ENCODE assay signal across 32 mouse cellular contexts in the genomic region with DNA sequence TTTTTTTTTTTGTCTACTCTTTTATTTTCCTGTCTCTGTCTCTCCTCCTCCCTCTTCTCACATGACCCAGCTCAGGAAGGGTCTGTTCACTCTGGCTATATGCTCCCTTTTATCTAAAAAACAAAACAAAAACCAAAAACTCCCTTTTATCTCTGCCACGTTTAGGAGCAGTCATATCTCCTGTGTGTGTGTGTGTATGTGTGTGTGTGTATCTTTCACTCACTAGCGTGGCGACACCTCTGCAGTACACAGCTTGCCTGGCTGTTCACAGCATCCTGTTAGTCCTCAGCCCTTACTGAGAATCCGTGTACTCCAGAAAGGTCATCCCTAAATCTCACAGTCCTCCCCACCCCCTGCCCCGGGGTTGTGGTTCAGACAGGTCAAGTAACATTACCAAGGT. TPM values are rescaled to one million over a fixed set of nuclear protein-coding genes. Genes with fewer than 3 reads are reported as not detected.
A peak's percentile ranks its signal among the peaks of the same experiment; 100 is the strongest.
DNase-seq lines count a peak whose midpoint lies in the region; ATAC-seq and TF ChIP-seq lines count a peak whose summit lies in the region.
"Had no signal": no experiment of that assay in that cellular context is flagged by ENCODE, and none has a peak within 500 bp of the region (broad histone marks: within the 10 kb centered on the region; RNA-seq: fewer than 3 reads in every experiment).

No protein-coding gene starts in this region.

- no peak for ATAC-seq in liver, embryonic 12.5 days
- ATAC-seq in liver, postnatal 0 days = no peak
- ATAC-seq in intestine, embryonic 16.5 days = no peak
- no peak for ATAC-seq in granulocyte monocyte progenitor cell, adult 5-6 weeks (replicated peaks; ENCODE audit: poor library complexity, severe bottlenecking)
- ATAC-seq: forebrain, embryonic 16.5 days; midbrain, embryonic 13.5 days had no signal

- 28% methylated on average over 5 of the region's 5 CpGs for WGBS in liver, embryonic 12.5 days (ENCODE audit: insufficient replicate concordance)
- WGBS in liver, postnatal 0 days (ENCODE audit: insufficient replicate concordance) = 33% methylated on average over 5 of the region's 5 CpGs
- WGBS in intestine, embryonic 16.5 days = 65% methylated on average over 5 of the region's 5 CpGs
- WGBS in hindbrain, embryonic 10.5 days = 81% methylated on average over 5 of the region's 5 CpGs

- no peak overlapping the region for H3K4me3 ChIP-seq in liver, embryonic 12.5 days
- no peak overlapping the region for H3K4me3 ChIP-seq in liver, postnatal 0 days (ENCODE audit: low read depth, low read length)
- no peak overlapping the region for H3K4me3 ChIP-seq in intestine, embryonic 16.5 days (ENCODE audit: low read length)
- H3K4me3 ChIP-seq in hindbrain, embryonic 10.5 days = no peak overlapping the region
- H3K4me3 ChIP-seq: heart, adult 2 months; hindbrain, embryonic 15.5 days; midbrain, embryonic 13.5 days; neural tube, embryonic 13.5 days had no signal

- TF ChIP-seq CTCF in liver, postnatal 0 days (IDR thresholded peaks at IDR 0.05; ENCODE audit: low read depth) = no peak

- H3K36me3 ChIP-seq in liver, embryonic 12.5 days = no peaks in the 10 kb centered on the region
- H3K36me3 ChIP-seq in liver, postnatal 0 days (replicated peaks; ENCODE audit: insufficient read depth, low read length) = no peaks in the 10 kb centered on the region
- H3K36me3 ChIP-seq in intestine, embryonic 16.5 days (ENCODE audit: control insufficient read depth, insufficient read depth, low read length) = no peaks in the 10 kb centered on the region
- H3K36me3 ChIP-seq in hindbrain, embryonic 10.5 days = no peaks in the 10 kb centered on the region
- H3K36me3 ChIP-seq: embryonic facial prominence, embryonic 10.5 days; forebrain, embryonic 10.5 days; heart, embryonic 15.5 days; hindbrain, embryonic 15.5 days; limb, embryonic 15.5 days; midbrain, embryonic 13.5 days; neural tube, embryonic 13.5 days had no signal

- H3K27me3 ChIP-seq in liver, embryonic 12.5 days (replicated peaks) = peaks cover 31% of the 10 kb centered on the region
- H3K27me3 ChIP-seq in liver, postnatal 0 days (ENCODE audit: insufficient read depth, low read length) = 0 out of 2 replicates have a peak, but pooled peaks cover 3% of the 10 kb centered on the region
- H3K27me3 ChIP-seq in intestine, embryonic 16.5 days (replicated peaks; ENCODE audit: control insufficient read depth, insufficient read depth, low read length) = no peaks in the 10 kb centered on the region
- H3K27me3 ChIP-seq in hindbrain, embryonic 10.5 days (ENCODE audit: insufficient read depth, poor library complexity, severe bottlenecking) = peaks cover 35% of the 10 kb centered on the region
- H3K27me3 ChIP-seq: limb, embryonic 15.5 days had no signal

- TF ChIP-seq EP300 in liver, postnatal 0 days (IDR thresholded peaks at IDR 0.05; ENCODE audit: low read depth) = no peak

- H3K9me3 ChIP-seq in liver, embryonic 12.5 days (replicated peaks) = no peaks in the 10 kb centered on the region
- no peaks in the 10 kb centered on the region for H3K9me3 ChIP-seq in liver, postnatal 0 days (ENCODE audit: low read length)
- no peaks in the 10 kb centered on the region for H3K9me3 ChIP-seq in intestine, embryonic 16.5 days (ENCODE audit: control insufficient read depth, low read length)
- H3K9me3 ChIP-seq in hindbrain, embryonic 10.5 days = no peaks in the 10 kb centered on the region
- H3K9me3 ChIP-seq: forebrain, embryonic 10.5 days; heart, embryonic 15.5 days; hindbrain, embryonic 15.5 days; limb, embryonic 15.5 days; megakaryocyte, embryonic 14.5 days; midbrain, embryonic 13.5 days; neural tube, embryonic 13.5 days had no signal

- H3K4me2 ChIP-seq in liver, embryonic 12.5 days = peak overlapping the region; percentile 90
- H3K4me2 ChIP-seq in liver, postnatal 0 days (ENCODE audit: low read depth, low read length) = no peak overlapping the region
- peak overlapping the region; percentile 67; the same call in 1 of the 2 replicates for H3K4me2 ChIP-seq in intestine, embryonic 16.5 days (ENCODE audit: low read depth, low read length)
- H3K4me2 ChIP-seq: hindbrain, embryonic 15.5 days; midbrain, embryonic 13.5 days; neural tube, embryonic 13.5 days had no signal

- H3K9ac ChIP-seq in liver, embryonic 12.5 days = no peak overlapping the region
- no peak overlapping the region for H3K9ac ChIP-seq in liver, postnatal 0 days (replicated peaks)
- H3K9ac ChIP-seq in intestine, embryonic 16.5 days (ENCODE audit: low read depth, low read length) = no peak overlapping the region; the same call in 1 of the 2 replicates
- H3K9ac ChIP-seq: heart, embryonic 15.5 days; hindbrain, embryonic 15.5 days; lung, embryonic 14.5 days; midbrain, embryonic 13.5 days; neural tube, embryonic 13.5 days had no signal

- H3K27ac ChIP-seq in liver, embryonic 12.5 days = peak overlapping the region; percentile 23; the same call in 1 of the 2 replicates
- H3K27ac ChIP-seq in liver, postnatal 0 days (ENCODE audit: low read depth) = no peak overlapping the region
- peak overlapping the region; percentile 75 for H3K27ac ChIP-seq in intestine, embryonic 16.5 days (ENCODE audit: low read length)
- H3K27ac ChIP-seq in hindbrain, embryonic 10.5 days = no peak overlapping the region
- H3K27ac ChIP-seq: embryonic facial prominence, embryonic 10.5 days; heart, adult 2 months; heart, embryonic 15.5 days; hindbrain, embryonic 15.5 days; limb, embryonic 15.5 days; midbrain, embryonic 13.5 days had no signal

- peaks cover 69% of the 10 kb centered on the region for H3K4me1 ChIP-seq in liver, embryonic 12.5 days
- H3K4me1 ChIP-seq in liver, postnatal 0 days (ENCODE audit: insufficient read depth) = peaks cover 46% of the 10 kb centered on the region
- H3K4me1 ChIP-seq in intestine, embryonic 16.5 days (ENCODE audit: control insufficient read depth, insufficient read depth, low read length) = peaks cover 32% of the 10 kb centered on the region
- peaks cover 44% of the 10 kb centered on the region for H3K4me1 ChIP-seq in hindbrain, embryonic 10.5 days (replicated peaks)

- no peak for DNase-seq in liver, postnatal 0 days
- peak; percentile 22 for DNase-seq in MEL-GATA-1-ER (ENCODE audit: extremely low read depth, low read depth)
- DNase-seq in naive thymus-derived CD4-positive, alpha-beta T cell, adult 2 months (ENCODE audit: low read depth) = peak; percentile 78
- no peak for DNase-seq in urinary bladder, postnatal 4 days (ENCODE audit: low spot score in 2 of 2)
- DNase-seq in hindbrain, embryonic 10.5 days (ENCODE audit: low spot score) = no peak
- DNase-seq: adrenal gland, adult 8-10 months; cerebellum, adult 11-12 months; cerebellum, postnatal 10 days; gastrocnemius, postnatal 14 days; heart, adult 2 months; heart, postnatal 4 days; kidney, adult 18-20 months; lung, embryonic 14.5 days; right cerebral cortex, postnatal 4 days; thymus, postnatal 36 days had no signal

RNA-seq across cellular contexts. Expression of a gene that starts 5.0 kb away (rescaled TPM):
- polyA plus RNA-seq in liver, embryonic 12.5 days (2016; fragmentation: Nextera tagmentation; extraction: Ambion mirVana) = 0.37 and 0.47 TPM in 2 replicates
- 0.06 and 0.11 TPM in 2 replicates for polyA plus RNA-seq in liver, postnatal 0 days (2015; fragmentation: Nextera tagmentation; extraction: Ambion mirVana)
- polyA plus RNA-seq in intestine, embryonic 16.5 days (2015; fragmentation: Nextera tagmentation; extraction: Ambion mirVana) = 0.51 and 0.56 TPM in 2 replicates
- 0.19 and 0.21 TPM in 2 replicates for total RNA-seq in granulocyte monocyte progenitor cell, adult 5-6 weeks (2014; fragmentation: Nextera tagmentation)
- total RNA-seq in granulocyte monocyte progenitor cell, adult 5-6 weeks (2017) = 0.04 TPM in 1 of 2 replicates, not detected in the other
- 0.08 and 0.10 TPM in 2 replicates for polyA plus RNA-seq in hindbrain, embryonic 10.5 days (2016; fragmentation: Nextera tagmentation; extraction: Ambion mirVana)
- total RNA-seq: adrenal gland, adult 8-10 months; layer of hippocampus, adult 18-20 months; left cerebral cortex, postnatal 36 days; monocyte, adult 5-6 weeks had no signal
- polyA plus RNA-seq: cortical plate, adult 2 months; forebrain, embryonic 16.5 days; heart, adult 2 months; hindbrain, embryonic 15.5 days; neural tube, embryonic 13.5 days; stomach, embryonic 14.5 days had no signal

RNA-seq across cellular contexts. Expression of a gene that starts 30.1 kb away (rescaled TPM):
- 0.10 TPM in 1 of 2 replicates, not detected in the other for polyA plus RNA-seq in liver, embryonic 12.5 days (2016; fragmentation: Nextera tagmentation; extraction: Ambion mirVana)
- polyA plus RNA-seq in liver, postnatal 0 days (2015; fragmentation: Nextera tagmentation; extraction: Ambion mirVana) = 0.02 TPM in 1 of 2 replicates, not detected in the other
- 0.28 and 0.43 TPM in 2 replicates for polyA plus RNA-seq in intestine, embryonic 16.5 days (2015; fragmentation: Nextera tagmentation; extraction: Ambion mirVana)
- not detected in 2 replicates for total RNA-seq in granulocyte monocyte progenitor cell, adult 5-6 weeks (2014; fragmentation: Nextera tagmentation)
- total RNA-seq in granulocyte monocyte progenitor cell, adult 5-6 weeks (2017) = not detected in 2 replicates
- polyA plus RNA-seq in hindbrain, embryonic 10.5 days (2016; fragmentation: Nextera tagmentation; extraction: Ambion mirVana) = 0.07 TPM in 2 replicates
- total RNA-seq: adrenal gland, adult 8-10 months; heart, adult 2 months; heart, postnatal 4 days; layer of hippocampus, adult 18-20 months; left cerebral cortex, postnatal 36 days had no signal
- polyA plus RNA-seq: forebrain, embryonic 16.5 days; midbrain, embryonic 13.5 days had no signal

RNA-seq across cellular contexts. Expression of a gene that starts 41.5 kb away (rescaled TPM):
- polyA plus RNA-seq in liver, embryonic 12.5 days (2016; fragmentation: Nextera tagmentation; extraction: Ambion mirVana) = 0.63 and 0.91 TPM in 2 replicates
- 3.6 and 4.5 TPM in 2 replicates for polyA plus RNA-seq in liver, postnatal 0 days (2015; fragmentation: Nextera tagmentation; extraction: Ambion mirVana)
- polyA plus RNA-seq in intestine, embryonic 16.5 days (2015; fragmentation: Nextera tagmentation; extraction: Ambion mirVana) = 4.4 and 5.9 TPM in 2 replicates
- total RNA-seq in granulocyte monocyte progenitor cell, adult 5-6 weeks (2014; fragmentation: Nextera tagmentation) = 2.8 and 7.9 TPM in 2 replicates
- 5.1 and 6.4 TPM in 2 replicates for total RNA-seq in granulocyte monocyte progenitor cell, adult 5-6 weeks (2017)
- polyA plus RNA-seq in hindbrain, embryonic 10.5 days (2016; fragmentation: Nextera tagmentation; extraction: Ambion mirVana) = 0.35 and 0.51 TPM in 2 replicates
- total RNA-seq: layer of hippocampus, adult 18-20 months; left cerebral cortex, postnatal 36 days had no signal

Comparison
In these comparisons a context has a peak if more than half of its experiments do, and no peak if none do; other contexts are left out.
1. H3K27ac ChIP-seq: peak in liver, embryonic 12.5 days (single experiment) and intestine, embryonic 16.5 days (single experiment); none in liver, postnatal 0 days (single experiment) and hindbrain, embryonic 10.5 days (single experiment).
2. DNase-seq: peak in MEL-GATA-1-ER (single experiment) and naive thymus-derived CD4-positive, alpha-beta T cell, adult 2 months (single experiment); none in liver, postnatal 0 days (single experiment), urinary bladder, postnatal 4 days (0 of 2) and hindbrain, embryonic 10.5 days (single experiment).